Mouse (Mus musculus) left cerebral cortex, adult 11 months (tissue): ENCODE measurements around the gene Cdc42bpb.

Experiments used
- DNase-seq: peaks from one replicate; pipeline ENCODE4 v3.0.0; 2022; ENCODE audit warnings: low spot score

Cdc42bpb gene

DNA sequence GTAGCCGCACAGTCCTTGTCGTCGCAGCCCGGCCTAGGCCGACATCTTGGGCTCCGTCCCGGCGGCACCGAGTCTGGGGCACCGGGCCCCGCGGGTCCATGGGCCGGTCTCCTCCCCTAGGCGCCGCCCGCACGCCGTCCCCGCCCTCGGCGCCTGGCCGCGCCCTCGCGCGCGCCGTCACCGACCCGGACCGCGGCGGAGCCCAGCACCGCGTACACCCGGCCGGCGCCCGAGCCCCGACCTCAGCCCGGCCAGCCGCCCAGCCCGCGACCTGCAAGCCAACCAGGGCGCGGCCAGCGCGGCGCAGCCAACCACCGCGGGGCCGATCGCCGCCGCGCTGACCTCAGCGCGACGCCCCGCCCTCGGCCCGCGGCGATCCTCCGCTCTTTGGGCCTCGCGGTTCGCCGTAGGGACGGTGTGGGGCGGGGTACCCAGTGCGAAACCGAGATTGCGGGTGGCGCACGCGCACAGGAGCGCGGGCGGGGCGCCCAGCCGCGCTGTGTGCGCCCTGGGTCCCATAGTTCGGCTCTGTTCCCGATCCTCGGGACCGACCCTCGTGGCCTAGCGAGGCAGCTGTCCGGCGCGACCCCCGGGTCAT, at the start of gene Cdc42bpb:
Gene Cdc42bpb (minus strand): TSS at position 343 of the 598 bp plus-strand sequence.
- DNase-seq = peak; percentile 93

GRCm38 (mm10) chr12:111425789-111426460, 48.4 kb upstream of the Cdc42bpb start:
- peak; percentile 80 for DNase-seq

GRCm38 (mm10) chr12:111425258-111425657, 47.7 kb upstream of the Cdc42bpb start:
- DNase-seq = peak; percentile 55

DNA sequence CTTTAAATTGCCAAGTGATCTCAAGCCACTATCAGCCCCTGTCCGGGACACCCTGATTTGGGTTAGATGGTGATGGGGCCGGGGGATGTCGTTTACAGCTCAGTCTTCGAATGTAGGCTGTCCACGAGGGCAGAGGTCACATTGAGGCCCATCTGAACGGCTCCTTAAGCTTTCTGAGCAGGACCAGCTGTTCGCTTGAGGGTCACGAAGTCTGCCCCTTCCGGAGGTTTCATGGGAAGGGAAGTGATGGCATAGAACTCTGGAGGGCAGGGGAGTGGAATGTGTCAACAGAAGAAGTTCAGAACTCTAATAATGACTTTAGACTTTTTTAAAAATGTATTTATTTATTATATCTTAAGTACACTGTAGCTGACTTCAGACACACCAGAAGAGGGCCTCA, 47.0 kb upstream of the Cdc42bpb start:
- no peak for DNase-seq

GRCm38 (mm10) chr12:111423570-111424129, 46.1 kb upstream of the Cdc42bpb start:
- no peak for DNase-seq

GRCm38 (mm10) chr12:111422852-111423251, 45.3 kb upstream of the Cdc42bpb start:
- no peak for DNase-seq

GRCm38 (mm10) chr12:111420946-111421709, 43.6 kb upstream of the Cdc42bpb start:
- no peak for DNase-seq

DNA sequence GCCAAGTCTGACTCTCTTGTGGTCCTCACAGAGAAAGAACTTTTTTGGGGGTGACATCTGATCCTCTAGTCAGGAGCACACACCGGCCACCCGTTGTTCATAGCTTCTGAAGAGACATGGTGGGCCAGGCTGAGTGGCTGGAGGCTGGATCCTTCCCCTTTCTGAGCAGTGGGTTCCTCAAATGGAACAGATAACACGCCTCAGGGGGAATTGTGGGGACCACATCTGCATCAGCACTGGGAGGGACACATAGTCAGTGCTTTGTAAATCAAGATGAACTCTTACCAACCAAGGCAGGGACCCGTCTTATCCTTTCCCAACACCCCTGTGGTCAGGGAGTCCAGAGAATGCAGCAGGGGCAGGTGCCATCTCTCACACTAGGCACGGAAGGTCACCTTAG, 42.4 kb upstream of the Cdc42bpb start:
- DNase-seq = no peak

- DNase-seq = no peak
Measured at GRCm38 (mm10) chr12:111416921-111417779, 39.6 kb upstream of the Cdc42bpb start, which contains the start of gene Exoc3l4. Exoc3l4 (plus strand) TSS chr12:111417017.

DNA sequence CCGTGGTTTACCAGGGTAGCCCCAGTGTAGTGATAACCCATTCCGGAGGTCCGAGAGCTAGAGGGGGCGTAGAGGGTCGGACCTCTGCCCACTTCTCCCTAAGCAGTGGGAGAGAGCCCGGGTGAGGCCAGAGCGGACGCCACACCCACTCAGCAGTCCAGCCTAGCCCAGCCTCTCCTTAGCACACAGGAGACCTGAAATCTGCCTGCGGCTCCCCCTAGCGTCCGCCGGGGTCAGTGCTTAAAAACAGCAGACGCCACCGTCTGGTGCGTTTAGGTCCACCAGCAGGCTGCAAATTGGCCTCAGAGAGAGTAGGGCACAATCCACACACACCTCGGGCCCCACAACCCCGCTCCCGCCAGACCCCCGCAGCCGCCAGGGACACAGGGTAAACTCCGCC, 35.8 kb upstream of the Cdc42bpb start:
- peak; percentile 84 for DNase-seq

DNA sequence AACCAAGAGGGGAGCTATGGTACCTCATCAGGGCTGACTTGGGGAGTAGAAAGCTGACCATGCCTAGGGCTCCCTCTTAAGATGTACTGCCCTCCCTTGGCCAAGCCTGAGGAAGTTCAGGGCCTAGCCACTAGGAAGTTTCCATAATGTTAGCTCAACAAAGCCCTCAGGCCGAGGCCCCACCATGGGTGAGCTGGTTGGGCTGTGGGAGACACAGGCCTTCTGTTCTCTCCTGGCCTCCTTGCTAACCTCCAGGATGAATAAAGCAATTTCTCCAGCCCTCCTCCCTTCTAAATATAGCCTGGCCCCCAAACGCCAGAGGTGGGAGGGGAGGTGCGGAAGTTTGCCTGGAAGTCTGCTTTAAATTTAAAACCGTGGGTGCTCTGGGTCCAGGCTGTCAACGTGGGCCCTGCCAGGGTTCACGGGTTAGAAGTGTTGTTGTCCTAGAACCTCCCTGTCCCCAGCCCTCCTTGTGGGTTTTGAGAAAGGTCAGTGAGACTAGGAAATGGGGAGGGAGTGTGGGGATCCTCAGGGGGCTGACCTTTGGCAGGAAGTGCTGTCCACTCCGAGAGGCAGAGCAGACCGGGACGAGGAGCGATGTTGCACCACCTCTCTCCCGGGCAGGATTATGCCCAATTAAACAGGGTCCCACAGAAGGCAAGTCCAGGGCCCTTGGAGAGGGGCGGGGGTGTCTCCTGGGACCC, 35.2 kb upstream of the Cdc42bpb start:
- DNase-seq = no peak

DNA sequence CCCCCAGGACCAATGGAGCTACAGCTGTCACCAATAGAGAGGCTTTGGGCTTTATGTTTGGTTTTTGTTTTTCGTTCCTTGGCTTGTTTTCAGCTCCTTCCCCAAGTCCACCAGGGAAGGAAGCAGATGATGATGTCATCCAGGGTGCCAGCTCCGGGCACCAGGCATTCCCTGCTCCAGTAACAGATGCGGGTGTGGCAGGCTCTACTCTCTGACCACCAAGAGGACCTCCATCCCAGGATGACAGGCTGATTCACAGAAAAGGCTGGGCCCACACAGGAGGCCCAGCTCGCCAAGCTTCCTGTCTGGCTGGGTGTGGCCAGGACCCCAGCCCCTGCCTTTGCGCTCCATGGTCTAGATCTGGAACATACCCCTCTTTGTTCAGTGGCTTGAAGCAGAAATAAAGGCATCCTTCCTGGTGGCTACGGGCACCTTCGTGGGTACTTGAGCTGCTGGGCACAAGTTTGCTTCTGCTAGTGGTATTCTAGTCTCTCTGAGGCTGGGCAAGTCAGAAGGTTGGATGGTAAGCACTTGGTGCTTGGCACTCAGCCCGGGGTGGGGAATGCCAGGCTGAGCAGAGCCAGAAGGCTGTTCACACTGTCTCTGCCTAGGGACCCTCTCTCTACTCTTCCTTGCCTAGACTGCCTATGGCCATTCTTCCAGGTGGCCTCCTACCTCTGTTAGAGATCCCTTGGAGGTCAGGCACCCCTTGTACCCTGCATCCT, 34.3 kb upstream of the Cdc42bpb start:
- DNase-seq = no peak

GRCm38 (mm10) chr12:111409583-111409982, 32.1 kb upstream of the Cdc42bpb start:
- no peak for DNase-seq

DNA sequence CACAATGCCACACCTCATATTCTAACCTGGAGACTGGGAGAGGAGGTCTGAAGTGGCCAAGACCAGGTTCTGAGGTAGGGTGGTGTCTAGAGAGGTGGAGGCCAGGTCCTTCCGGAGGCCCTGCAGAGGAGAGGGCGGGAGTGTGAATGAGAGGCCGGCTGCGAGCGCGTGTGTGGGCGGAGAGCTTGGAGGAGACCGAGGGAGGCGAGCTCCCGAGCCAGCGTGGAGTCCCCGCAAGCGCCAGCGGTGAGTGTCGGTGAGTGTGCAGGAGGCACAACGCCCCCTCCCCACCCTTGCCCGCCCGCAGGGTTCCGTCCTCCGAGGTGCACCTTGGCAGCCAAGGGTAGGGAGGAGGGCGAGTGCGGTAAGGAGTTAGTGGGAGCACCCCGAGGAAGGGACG, 29.1 kb upstream of the Cdc42bpb start, which contains the start of gene Lbhd2:
Gene Lbhd2 (plus strand): TSS at position 188 of the 400 bp plus-strand sequence.
- no peak for DNase-seq

GRCm38 (mm10) chr12:111404880-111405279, 27.4 kb upstream of the Cdc42bpb start:
- no peak for DNase-seq

DNA sequence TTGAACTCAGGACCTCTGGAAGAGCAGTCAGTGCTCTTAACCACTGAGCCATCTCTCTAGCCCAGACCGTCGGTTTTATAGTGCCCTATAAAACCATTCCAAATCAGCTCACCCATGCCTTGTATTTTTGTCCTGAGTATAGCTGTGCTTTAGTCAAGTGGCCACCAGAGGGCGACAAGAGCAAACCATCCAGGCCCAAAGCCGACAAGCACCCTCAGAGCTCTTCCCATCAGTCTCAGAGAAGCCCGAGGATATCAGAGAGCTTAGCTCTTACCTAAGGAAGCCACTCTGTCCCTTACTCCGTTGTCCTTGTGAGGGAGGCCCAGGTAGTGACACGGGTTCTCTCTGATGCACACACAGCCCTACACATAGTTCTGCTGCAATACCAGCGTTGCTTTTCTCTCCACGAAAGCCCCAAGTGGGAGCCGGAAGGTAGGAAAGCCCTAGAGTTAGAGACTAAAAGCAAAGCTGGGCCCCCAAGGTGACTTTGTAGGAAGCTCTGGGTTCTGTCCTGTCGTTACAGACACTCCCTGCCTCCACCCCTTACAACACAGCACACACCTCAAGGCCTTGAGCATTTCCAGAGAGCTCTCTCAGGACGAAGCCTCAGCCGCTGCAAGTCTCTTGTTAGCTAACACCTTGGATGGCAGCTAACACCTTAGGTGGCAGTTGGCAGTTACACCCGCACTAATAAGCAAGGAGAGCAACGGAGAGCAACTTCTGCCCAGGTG, 24.1 kb upstream of the Cdc42bpb start:
- DNase-seq = peak; percentile 68

DNA sequence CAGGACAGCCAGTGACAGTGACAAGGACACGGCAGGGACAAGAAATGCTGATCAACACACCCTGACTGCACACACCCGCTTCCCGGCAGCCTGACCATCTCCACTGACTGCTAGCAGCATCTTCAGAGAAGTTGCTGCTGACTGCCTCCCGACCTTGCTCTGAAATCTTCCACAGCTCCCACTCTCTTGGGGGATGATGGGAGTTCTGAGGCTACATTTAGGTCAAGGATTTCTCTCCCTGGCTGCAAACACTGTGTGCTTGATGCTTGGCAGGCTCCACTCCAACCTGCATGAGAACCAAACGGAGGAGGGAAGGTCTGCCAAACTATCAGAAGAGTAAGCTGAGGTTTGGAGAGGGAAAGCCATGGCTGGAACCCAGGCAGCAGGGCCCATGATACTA, 19.5 kb upstream of the Cdc42bpb start:
- DNase-seq = no peak

GRCm38 (mm10) chr12:111394008-111394407, 16.5 kb upstream of the Cdc42bpb start:
- DNase-seq = no peak

DNA sequence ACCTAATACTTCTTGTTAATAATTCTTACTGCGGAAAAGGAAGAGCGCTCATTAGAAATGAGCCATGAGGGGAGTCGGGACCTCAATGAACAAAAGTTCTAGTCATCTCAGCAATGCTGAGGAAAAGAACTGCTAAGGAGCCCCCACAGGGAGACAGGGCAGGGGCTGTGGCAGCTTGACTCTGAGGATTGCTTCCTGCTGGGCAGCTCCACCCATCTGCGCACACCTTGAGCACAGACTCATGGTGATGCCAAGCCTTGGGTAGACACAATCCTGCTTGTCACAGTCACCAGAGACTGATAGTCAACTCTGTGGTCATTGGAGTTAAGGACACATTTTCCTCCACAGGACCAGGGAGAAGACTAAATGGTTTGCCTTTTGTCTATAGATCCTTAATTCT, 9.6 kb upstream of the Cdc42bpb start:
- no peak for DNase-seq
